Mouse (Mus musculus) layer of hippocampus, adult 11-12 months (tissue): ENCODE measurements around the gene Rbp4.

ENCODE experiments used
- DNase-seq: peaks from one replicate; pipeline ENCODE4 v3.0.0; 2022; ENCODE audit warnings: low spot score

Gene Rbp4

GRCm38 (mm10) chr19:38089358-38089757, 35.7 kb downstream of the Rbp4 start:
- no peak for DNase-seq

GRCm38 (mm10) chr19:38086948-38087551, 38.0 kb downstream of the Rbp4 start:
- DNase-seq, result peak; percentile 37

DNA sequence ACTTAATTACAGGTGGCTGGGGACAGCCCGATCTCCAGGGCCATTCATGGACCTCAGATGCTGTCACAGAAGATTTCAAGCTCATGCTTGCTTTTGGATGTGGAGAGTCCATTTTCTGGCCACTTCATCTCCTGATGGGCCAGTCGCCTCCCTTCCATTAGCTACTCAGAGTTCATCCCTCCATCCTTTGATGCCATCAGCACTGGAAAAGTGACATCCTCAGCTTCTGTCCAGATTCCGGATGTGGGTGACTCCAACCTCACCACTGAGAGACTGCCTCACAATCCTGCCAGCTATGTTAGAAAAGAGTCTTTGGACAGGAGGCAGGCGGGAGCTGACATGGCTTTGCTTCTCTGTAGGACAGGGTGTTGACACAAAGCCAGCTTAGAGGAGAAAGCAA, 39.2 kb downstream of the Rbp4 start:
- no peak for DNase-seq

DNA sequence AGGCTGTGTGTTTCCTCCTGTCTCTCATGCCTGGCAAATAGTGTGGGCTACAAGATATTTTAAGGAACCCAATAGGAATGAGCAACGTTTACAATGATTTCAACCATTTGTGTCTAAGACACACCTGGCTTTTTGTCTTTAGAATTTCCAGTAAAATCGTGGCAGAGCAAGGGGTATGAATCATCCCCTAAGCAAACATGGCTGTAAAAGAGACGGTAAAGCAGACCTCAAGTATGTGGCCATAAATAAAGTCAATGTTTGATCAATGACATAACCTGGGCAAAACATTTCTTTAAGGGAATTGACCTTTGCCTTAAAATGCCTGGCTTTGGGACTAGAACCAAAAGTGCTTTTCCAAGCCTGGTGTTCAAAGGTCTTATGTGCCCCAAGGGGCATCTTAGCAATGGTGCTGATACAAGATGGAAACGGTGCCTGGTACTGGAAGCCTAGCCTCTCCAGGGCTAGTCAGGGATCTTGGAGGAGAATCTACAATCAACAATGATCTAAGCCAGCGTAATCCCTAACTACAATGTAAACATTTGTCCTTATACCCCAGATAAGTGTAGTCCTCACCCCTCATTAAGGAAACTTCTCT, 42.1 kb downstream of the Rbp4 start:
- no peak for DNase-seq

DNA sequence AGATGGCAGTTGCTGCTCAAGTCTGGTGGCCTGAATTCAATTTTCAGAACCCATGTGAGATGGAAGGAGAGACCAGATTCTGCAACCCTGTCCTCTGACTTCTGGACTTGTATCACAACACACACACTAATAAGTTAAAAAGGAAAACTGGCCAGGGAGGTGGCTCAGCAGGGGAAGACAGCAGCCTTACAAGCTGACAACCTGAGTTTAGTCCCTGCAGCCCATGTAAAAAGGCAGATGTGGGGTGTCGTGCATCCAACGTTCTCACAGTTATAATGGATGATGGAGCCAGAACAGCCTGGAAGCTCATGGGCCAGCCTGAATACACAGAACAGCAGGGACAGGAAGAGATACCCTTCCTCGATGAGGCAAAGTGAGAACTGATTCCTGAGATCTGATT, 43.7 kb downstream of the Rbp4 start:
- no peak for DNase-seq

DNA sequence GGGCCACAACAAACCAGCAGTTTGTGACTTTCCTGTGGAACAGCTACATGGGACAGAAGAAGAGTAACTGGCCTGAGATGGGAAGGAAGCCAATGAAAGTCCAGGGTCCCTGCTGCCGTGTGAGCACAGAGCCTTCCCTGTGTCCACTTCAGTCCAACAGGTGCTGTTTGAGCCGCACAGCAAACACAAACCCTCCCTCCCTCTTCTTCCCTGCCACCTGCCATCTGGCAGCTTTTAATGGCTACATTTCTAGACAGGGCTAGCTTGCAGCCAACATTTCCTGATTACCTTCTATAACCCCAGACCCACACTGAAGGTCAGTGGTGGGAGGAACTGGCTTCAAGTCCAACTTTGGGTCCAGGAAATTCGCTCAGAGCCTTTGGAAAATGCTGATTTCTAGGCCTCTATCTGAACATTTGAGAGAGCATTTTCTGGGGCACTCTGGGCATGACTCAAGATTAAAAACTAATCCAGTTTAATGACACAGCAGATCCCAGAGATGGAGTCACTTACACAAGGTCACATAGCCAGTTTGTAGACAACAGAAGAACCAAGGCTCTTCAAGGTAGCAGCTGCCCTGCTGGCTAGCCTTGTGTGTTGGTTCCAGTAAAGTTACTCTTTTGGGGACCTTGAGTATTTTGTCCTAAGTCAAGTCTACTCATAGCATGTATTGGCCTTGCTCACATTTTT, 47.1 kb downstream of the Rbp4 start:
- DNase-seq, result no peak

- DNase-seq, result no peak
Observed at GRCm38 (mm10) chr19:38076251-38076650, 48.8 kb downstream of the Rbp4 start.

GRCm38 (mm10) chr19:38075051-38075450, 50.0 kb downstream of the Rbp4 start:
- DNase-seq, result no peak

DNA sequence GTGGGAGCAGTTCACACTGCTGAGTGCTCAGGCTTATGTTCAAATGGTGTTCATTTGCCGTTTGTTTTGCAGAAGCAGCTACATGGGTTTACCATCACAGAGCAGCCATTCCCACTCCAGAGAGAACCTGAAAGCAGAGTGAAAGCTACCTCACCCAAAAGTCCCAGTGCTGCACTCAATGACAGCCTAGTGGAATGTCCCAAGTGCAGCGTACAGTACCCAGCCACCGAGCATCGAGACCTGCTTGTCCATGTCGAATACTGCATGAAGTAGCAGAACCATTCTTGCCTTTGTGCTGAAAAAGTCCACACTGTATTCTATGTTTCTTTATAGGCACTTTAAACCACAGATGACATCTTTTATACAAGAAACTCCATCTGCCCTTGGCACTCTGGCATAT, 51.9 kb downstream of the Rbp4 start:
- DNase-seq, result no peak
